Mouse (Mus musculus): ENCODE results near the gene Aqp1. TPM values are rescaled to one million over a fixed set of nuclear protein-coding genes. Genes with fewer than 3 reads are reported as not detected.

Aqp1 gene
- polyA plus RNA-seq, 1 experiment from 2014 or later, result 1.8 TPM

- H3K4me2 ChIP-seq (replicated peaks), result no peak overlapping the region
- H3K4me1 ChIP-seq (replicated peaks), result peaks cover 40% of the 10 kb centered on the region
- ATAC-seq, result 0 out of 2 replicates have a peak, but pooled peaks have one; percentile 31
- WGBS, result 49% methylated on average over 3 of the region's 3 CpGs
- H3K27me3 ChIP-seq, result no peaks in the 10 kb centered on the region
- H3K4me3 ChIP-seq (replicated peaks), result no peak overlapping the region
- H3K9me3 ChIP-seq, result no peaks in the 10 kb centered on the region
- H3K9ac ChIP-seq (replicated peaks), result no peak overlapping the region
- 0 out of 2 replicates have a peak overlapping the region, but pooled peaks have one; percentile 26 for H3K27ac ChIP-seq
- no peaks in the 10 kb centered on the region for H3K36me3 ChIP-seq
Observed at GRCm38 (mm10) chr6:55396176-55396575, 59.9 kb downstream of the Aqp1 start.

- 51% methylated on average over 11 of the region's 11 CpGs for WGBS
- ATAC-seq, result peak; percentile 77
- Histone ChIP-seq H3K9me3 (no peaks in the 10 kb centered on the region), H3K9ac (replicated peaks) (0 out of 2 replicates have a peak overlapping the region, but pooled peaks have one; percentile 10), H3K27ac (0 out of 2 replicates have a peak overlapping the region, but pooled peaks have one; percentile 26), H3K27me3 (no peaks in the 10 kb centered on the region), H3K4me2 (replicated peaks) (no peak overlapping the region), H3K4me1 (replicated peaks) (peaks cover 40% of the 10 kb centered on the region), H3K4me3 (replicated peaks) (no peak overlapping the region), H3K36me3 (no peaks in the 10 kb centered on the region)
Observed at GRCm38 (mm10) chr6:55396622-55397041, 60.4 kb downstream of the Aqp1 start.

Small RNA genes lying within 50 kb of the gene (microRNA-seq; reads per million reads assigned to microRNA genes)
- gene Gm25458, result not detected

Other genes with a start within 250 kb of the Aqp1 start
- 0.28 and 0.61 TPM in 2 replicates for gene Crhr2, start 203.4 kb upstream of the Aqp1 start, polyA plus RNA-seq (2015; fragmentation: Nextera tagmentation; extraction: Ambion mirVana)
- gene Inmt, start 161.4 kb upstream of the Aqp1 start, polyA plus RNA-seq (2015; fragmentation: Nextera tagmentation; extraction: Ambion mirVana), result not detected in 2 replicates
- 11.0 and 11.6 TPM in 2 replicates for gene Mindy4, start 133.0 kb upstream of the Aqp1 start, polyA plus RNA-seq (2015; fragmentation: Nextera tagmentation; extraction: Ambion mirVana)
- gene Ghrhr, start 39.9 kb downstream of the Aqp1 start, polyA plus RNA-seq (2015; fragmentation: Nextera tagmentation; extraction: Ambion mirVana), result not detected in 2 replicates
- 31.3 and 33.5 TPM in 2 replicates for gene Adcyap1r1, start 115.5 kb downstream of the Aqp1 start, polyA plus RNA-seq (2015; fragmentation: Nextera tagmentation; extraction: Ambion mirVana)